Mouse (Mus musculus): ENCODE measurements around the gene Sac3d1. TPM values are rescaled to one million over a fixed set of nuclear protein-coding genes. Genes with fewer than 3 reads are reported as not detected.

The Sac3d1 gene
- polyA plus RNA-seq, 1 experiment from 2014 or later: 17.0 TPM

GRCm38 (mm10) chr19:6071261-6071660 is 47.2 kb downstream of the Sac3d1 start:
- no peaks in the 10 kb centered on the region for H3K27me3 ChIP-seq
- in situ Hi-C loops (cut with MboI; ENCODE audit: low pct_unique_long_range_greater_than_20kb): no loop called here
- no peak for DNase-seq (ENCODE audit: low read depth, low spot score)
- no peak for ATAC-seq
- no peak for TF ChIP-seq CTCF (IDR thresholded peaks at IDR 0.05)
- ChIA-PET POLR2A (interaction anchor here (0.5 kb wide), 1 partner anchor 22 kb away, joined by 5 read pairs; no protein-coding TSS in a partner anchor), CTCF (no interaction called here)

- TF ChIP-seq CTCF (IDR thresholded peaks at IDR 0.05): no peak
- H3K27me3 ChIP-seq: no peaks in the 10 kb centered on the region
- no peak for DNase-seq (ENCODE audit: low read depth, low spot score)
- ATAC-seq: no peak
- in situ Hi-C loops (cut with MboI; ENCODE audit: low pct_unique_long_range_greater_than_20kb): no loop called here
- ChIA-PET CTCF (no interaction called here), POLR2A (interaction anchor here (0.5 to 0.6 kb wide), 2 partner anchors 22 to 654 kb away, joined by 5 read pairs; no protein-coding TSS in a partner anchor)
These were observed 47.7 kb downstream of the Sac3d1 start for GRCm38 (mm10) chr19:6070571-6071250.

GRCm38 (mm10) chr19:6069851-6070250 is 48.6 kb downstream of the Sac3d1 start:
- in situ Hi-C loops (cut with MboI; ENCODE audit: low pct_unique_long_range_greater_than_20kb): no loop called here

GRCm38 (mm10) chr19:6068951-6069350 is 49.5 kb downstream of the Sac3d1 start:
- ChIA-PET CTCF (interaction anchor here (2.9 kb wide), 1 partner anchor 8 kb away, joined by 27 read pairs; the partner anchor contains the start of gene Vps51), POLR2A (interaction anchor here (1.6 kb wide), 1 partner anchor 11 kb away, joined by 5 read pairs; the partner anchor contains the start of gene Tmem262)
- no peak for TF ChIP-seq CTCF (IDR thresholded peaks at IDR 0.05)
- DNase-seq (ENCODE audit: low read depth, low spot score): no peak
- in situ Hi-C loops (cut with MboI; ENCODE audit: low pct_unique_long_range_greater_than_20kb): no loop called here
- ATAC-seq: no peak
- H3K27me3 ChIP-seq: no peaks in the 10 kb centered on the region

More at GRCm38 (mm10) chr19:6069851-6070250, 48.6 kb downstream of the Sac3d1 start:
- no peak for TF ChIP-seq CTCF (IDR thresholded peaks at IDR 0.05)
- POLR2A ChIA-PET: interaction anchor here (0.6 kb wide), 1 partner anchor 653 kb away, joined by 5 read pairs; no protein-coding TSS in a partner anchor
- DNase-seq (ENCODE audit: low read depth, low spot score) (no peak), ATAC-seq (no peak)
- H3K27me3 ChIP-seq: no peaks in the 10 kb centered on the region
- CTCF ChIA-PET: no interaction called here

GRCm38 (mm10) chr19:6067724-6068415 is 50.6 kb downstream of the Sac3d1 start, which contains the start of gene Tm7sf2:
TSS of gene Tm7sf2 (minus strand) at chr19:6068373.
- in situ Hi-C loops (cut with MboI; ENCODE audit: low pct_unique_long_range_greater_than_20kb): no loop called here
- ChIA-PET CTCF (interaction anchor here (0.8 to 2.9 kb wide), 10 partner anchors 9 to 191 kb away, joined by 3 to 27 read pairs (median 6); partner anchors contain the start of genes Arl2, Batf2, Cdca5 and Tmem262), POLR2A (interaction anchor here (1.6 kb wide), 2 partner anchors 9 to 12 kb away, joined by 5 to 6 read pairs; partner anchors contain the start of genes Tmem262 and Vps51)
- H3K27me3 ChIP-seq: no peaks in the 10 kb centered on the region
- no peak for DNase-seq (ENCODE audit: low read depth, low spot score)
- no peak for TF ChIP-seq CTCF (IDR thresholded peaks at IDR 0.05)
- ATAC-seq: peak; percentile 58

GRCm38 (mm10) chr19:6067011-6067723 is 51.3 kb downstream of the Sac3d1 start:
- no peak for DNase-seq (ENCODE audit: low read depth, low spot score)
- POLR2A ChIA-PET: interaction anchor here (0.6 to 1.6 kb wide), 7 partner anchors 10 to 161 kb away, joined by 3 to 6 read pairs (median 4); partner anchors contain the start of genes Capn1, Snx15, Tmem262 and Vps51
- peak; percentile 76 for ATAC-seq
- CTCF ChIA-PET: interaction anchor here (0.7 to 2.9 kb wide), 14 partner anchors 10 to 214 kb away, joined by 3 to 27 read pairs (median 5); partner anchors contain the start of genes Arl2, Batf2, Cdca5 and Syvn1
- TF ChIP-seq CTCF (IDR thresholded peaks at IDR 0.05): no peak
- H3K27me3 ChIP-seq: no peaks in the 10 kb centered on the region
- in situ Hi-C loops (cut with MboI; ENCODE audit: low pct_unique_long_range_greater_than_20kb): no loop called here

- TF ChIP-seq CTCF (IDR thresholded peaks at IDR 0.05): no peak
- in situ Hi-C loops (cut with MboI; ENCODE audit: low pct_unique_long_range_greater_than_20kb): no loop called here
- ChIA-PET POLR2A (interaction anchor here (0.6 to 1.6 kb wide), 6 partner anchors 10 to 161 kb away, joined by 3 to 6 read pairs (median 4); partner anchors contain the start of genes Capn1, Snx15 and Vps51), CTCF (interaction anchor here (0.7 to 2.9 kb wide), 12 partner anchors 10 to 214 kb away, joined by 3 to 27 read pairs (median 5); partner anchors contain the start of genes Cdca5, Syvn1, Tmem262 and Vps51)
- H3K27me3 ChIP-seq: no peaks in the 10 kb centered on the region
- ATAC-seq (no peak), DNase-seq (ENCODE audit: low read depth, low spot score) (no peak)
These were observed 51.9 kb downstream of the Sac3d1 start for GRCm38 (mm10) chr19:6066571-6066970.

Other genes with a start within 250 kb of the Sac3d1 start
- gene Frmd8, start 243.4 kb downstream of the Sac3d1 start, polyA plus RNA-seq (2021): 30.4 TPM
- gene Slc25a45, start 240.8 kb downstream of the Sac3d1 start, polyA plus RNA-seq (2021): 7.1 TPM
- 1.2 TPM for gene Tigd3, start 224.5 kb downstream of the Sac3d1 start, polyA plus RNA-seq (2021)
- 94.5 TPM for gene Dpf2, start 205.6 kb downstream of the Sac3d1 start, polyA plus RNA-seq (2021)
- gene Cdc42ep2, start 193.8 kb downstream of the Sac3d1 start, polyA plus RNA-seq (2021): 6.5 TPM
- 24.0 TPM for gene Pola2, start 154.4 kb downstream of the Sac3d1 start, polyA plus RNA-seq (2021)
- not detected for gene Slc22a20, start 132.5 kb downstream of the Sac3d1 start, polyA plus RNA-seq (2021)
- 70.4 TPM for gene Capn1, start 102.8 kb downstream of the Sac3d1 start, polyA plus RNA-seq (2021)
- 55.2 TPM for gene Syvn1, start 72.1 kb downstream of the Sac3d1 start, polyA plus RNA-seq (2021)
- gene Mrpl49, start 60.9 kb downstream of the Sac3d1 start, polyA plus RNA-seq (2021): 68.9 TPM
- 1,123 TPM for gene Fau, start 60.8 kb downstream of the Sac3d1 start, polyA plus RNA-seq (2021)
- 38.3 TPM for gene Znhit2, start 57.5 kb downstream of the Sac3d1 start, polyA plus RNA-seq (2021)
- gene Tm7sf2, start 50.3 kb downstream of the Sac3d1 start, polyA plus RNA-seq (2021): 21.5 TPM
- 63.3 TPM for gene Vps51, start 41.4 kb downstream of the Sac3d1 start, polyA plus RNA-seq (2021)
- 0.15 TPM for gene Tmem262, start 38.6 kb downstream of the Sac3d1 start, polyA plus RNA-seq (2021)
- gene Gm28374, start 36.4 kb downstream of the Sac3d1 start, polyA plus RNA-seq (2021): 0.83 TPM
- gene Zfpl1, start 33.7 kb downstream of the Sac3d1 start, polyA plus RNA-seq (2021): 59.4 TPM
- 16.4 TPM for gene Cdca5, start 33.7 kb downstream of the Sac3d1 start, polyA plus RNA-seq (2021)
- gene AC131692.1, start 24.2 kb downstream of the Sac3d1 start, polyA plus RNA-seq (2021): 0.33 TPM
- 0.54 TPM for gene Naaladl1, start 12.9 kb downstream of the Sac3d1 start, polyA plus RNA-seq (2021)
- 40.4 TPM for gene Snx15, start 9.7 kb upstream of the Sac3d1 start, polyA plus RNA-seq (2021)
- gene Batf2, start 22.3 kb upstream of the Sac3d1 start, polyA plus RNA-seq (2021): 0.08 TPM
- 122 TPM for gene Arl2, start 22.9 kb upstream of the Sac3d1 start, polyA plus RNA-seq (2021)
- gene Majin, start 65.7 kb upstream of the Sac3d1 start, polyA plus RNA-seq (2021): not detected
- gene Gpha2, start 107.7 kb upstream of the Sac3d1 start, polyA plus RNA-seq (2021): 0.26 TPM
- gene Ppp2r5b, start 117.2 kb upstream of the Sac3d1 start, polyA plus RNA-seq (2021): 172 TPM
- gene Atg2a, start 123.0 kb upstream of the Sac3d1 start, polyA plus RNA-seq (2021): 32.5 TPM
- 88.7 TPM for gene Ehd1, start 158.1 kb upstream of the Sac3d1 start, polyA plus RNA-seq (2021)
- 41.2 TPM for gene Cdc42bpg, start 187.8 kb upstream of the Sac3d1 start, polyA plus RNA-seq (2021)
- 63.2 TPM for gene Men1, start 216.3 kb upstream of the Sac3d1 start, polyA plus RNA-seq (2021)
- 45.6 TPM for gene Map4k2, start 222.5 kb upstream of the Sac3d1 start, polyA plus RNA-seq (2021)
- 186 TPM for gene Sf1, start 245.0 kb upstream of the Sac3d1 start, polyA plus RNA-seq (2021)